Mouse (Mus musculus) stomach, embryonic 16.5 days (tissue): Measurements from ENCODE around the gene Nr4a2. TPM values are rescaled to one million over a fixed set of nuclear protein-coding genes. Genes with fewer than 3 reads are reported as not detected.

ENCODE experiments used
- ATAC-seq: fragments of 200-750 bp; cut with Nextera tagmentation; 2 replicates; pipeline ENCODE4 v1.8.0; 2017; ENCODE audit warnings: moderate number of reproducible peaks, moderate TSS enrichment; ENCODE audit not compliant: insufficient read depth, low FRiP score
- H3K27ac ChIP-seq: fragments of 300-500 bp; sonication (generic); 2 replicates; pipeline ENCODE4 v1.5.1; 2014; ENCODE audit warnings: low read length
- H3K27me3 ChIP-seq: fragments of 300-500 bp; sonication (generic); 2 replicates; pipeline ENCODE4 v1.6.1; 2014; ENCODE audit warnings: low read length, control low read depth, mixed read lengths; ENCODE audit not compliant: control insufficient read depth, insufficient read depth
- H3K36me3 ChIP-seq: fragments of 300-500 bp; sonication (generic); 2 replicates; pipeline ENCODE4 v1.6.1; 2014; ENCODE audit warnings: low read length; ENCODE audit not compliant: control insufficient read depth, insufficient read depth
- H3K4me1 ChIP-seq: fragments of 300-500 bp; sonication (generic); 2 replicates; pipeline ENCODE4 v1.6.1; 2014; ENCODE audit warnings: low read length, control low read depth, mixed read lengths; ENCODE audit not compliant: control insufficient read depth, insufficient read depth
- H3K4me2 ChIP-seq: fragments of 300-500 bp; sonication (generic); 2 replicates; pipeline ENCODE4 v1.6.1; 2014; ENCODE audit warnings: low read depth, low read length, mixed read lengths
- H3K4me3 ChIP-seq: fragments of 300-500 bp; sonication (generic); replicated peaks from 2 replicates; pipeline ENCODE4 v1.5.1; 2014; ENCODE audit warnings: mild to moderate bottlenecking, low read length
- H3K9ac ChIP-seq: fragments of 300-500 bp; sonication (generic); 2 replicates; pipeline ENCODE4 v1.6.1; 2014; ENCODE audit warnings: low read length
- H3K9me3 ChIP-seq: fragments of 300-500 bp; sonication (generic); replicated peaks from 2 replicates; pipeline ENCODE4 v1.6.1; 2016; ENCODE audit warnings: low read length, control low read depth; ENCODE audit not compliant: control insufficient read depth
- WGBS: fragments of 180-500 bp; shearing (Covaris S2); extraction: QIAGEN DNeasy Blood & Tissue Kit; methylation state at CpG from one replicate; pipeline ENCODE4 v1.1.7; 2014; 5-methylcytosine and 5-hydroxymethylcytosine counted together
- polyA plus RNA-seq: library from polyadenylated mRNA; unstranded; fragments of >200 nt; fragmentation: Nextera tagmentation; extraction: Ambion mirVana; gene quantifications from 2 replicates; pipeline ENCODE4 v1.2.1, GENCODE M21; 2015

The Nr4a2 gene
- polyA plus RNA-seq = 6.5 and 7.0 TPM in 2 replicates

GRCm38 (mm10) chr2:57123991-57124840 is at the start of gene Nr4a2:
Gene Nr4a2, minus strand, starts transcription at chr2:57124003.
- WGBS = 8% methylated on average over 67 of the region's 69 CpGs
- Histone ChIP-seq H3K27me3 (no peaks in the 10 kb centered on the region), H3K9me3 (no peaks in the 10 kb centered on the region), H3K4me3 (peak within 1 kb of the TSS; percentile 96), H3K4me2 (peak within 1 kb of the TSS; percentile 66), H3K9ac (peak within 1 kb of the TSS; percentile 100), H3K27ac (peak within 1 kb of the TSS; percentile 96), H3K36me3 (no peaks in the 10 kb centered on the region), H3K4me1 (peaks cover 6% of the 10 kb centered on the region; the same call in 1 of the 2 replicates)
- ATAC-seq = peak; percentile 96

- Histone ChIP-seq H3K27ac (no peak overlapping the region), H3K9ac (no peak overlapping the region), H3K4me3 (no peak overlapping the region), H3K4me2 (no peak overlapping the region), H3K4me1 (no peaks in the 10 kb centered on the region), H3K9me3 (no peaks in the 10 kb centered on the region), H3K27me3 (no peaks in the 10 kb centered on the region), H3K36me3 (no peaks in the 10 kb centered on the region)
- ATAC-seq = no peak
- WGBS = 65% methylated on average over 1 of the region's 1 CpGs
These were observed 41.6 kb upstream of the Nr4a2 start for GRCm38 (mm10) chr2:57165416-57165815.

- WGBS = 58% methylated on average over 9 of the region's 9 CpGs
- H3K4me3 ChIP-seq = no peak overlapping the region
- no peak for ATAC-seq
These were observed 33.0 kb upstream of the Nr4a2 start for GRCm38 (mm10) chr2:57156814-57157213.

GRCm38 (mm10) chr2:57149796-57150195 is 26.0 kb upstream of the Nr4a2 start:
- H3K4me3 ChIP-seq = no peak overlapping the region
- no peaks in the 10 kb centered on the region for H3K36me3 ChIP-seq
- H3K4me1 ChIP-seq = no peaks in the 10 kb centered on the region
- H3K9me3 ChIP-seq = no peaks in the 10 kb centered on the region
- H3K4me2 ChIP-seq = no peak overlapping the region
- H3K27ac ChIP-seq = no peak overlapping the region
- H3K9ac ChIP-seq = no peak overlapping the region
- ATAC-seq = no peak
- WGBS = 69% methylated on average over 4 of the region's 4 CpGs
- no peaks in the 10 kb centered on the region for H3K27me3 ChIP-seq

More at GRCm38 (mm10) chr2:57156814-57157213, 33.0 kb upstream of the Nr4a2 start:
- Histone ChIP-seq H3K9ac (no peak overlapping the region), H3K27me3 (no peaks in the 10 kb centered on the region), H3K36me3 (no peaks in the 10 kb centered on the region), H3K4me2 (no peak overlapping the region), H3K4me1 (no peaks in the 10 kb centered on the region), H3K9me3 (no peaks in the 10 kb centered on the region), H3K27ac (no peak overlapping the region)

- Histone ChIP-seq H3K27me3 (no peaks in the 10 kb centered on the region), H3K4me2 (no peak overlapping the region), H3K4me3 (no peak overlapping the region), H3K27ac (no peak overlapping the region), H3K9me3 (no peaks in the 10 kb centered on the region), H3K9ac (no peak overlapping the region), H3K36me3 (no peaks in the 10 kb centered on the region), H3K4me1 (no peaks in the 10 kb centered on the region)
- ATAC-seq = no peak
- WGBS = 88% methylated on average over 2 of the region's 2 CpGs
These were observed 24.4 kb upstream of the Nr4a2 start for GRCm38 (mm10) chr2:57148231-57148630.

GRCm38 (mm10) chr2:57145646-57146421 is 22.0 kb upstream of the Nr4a2 start:
- 78% methylated on average over 5 of the region's 5 CpGs for WGBS

GRCm38 (mm10) chr2:57138594-57138993 is 14.8 kb upstream of the Nr4a2 start:
- Histone ChIP-seq H3K9me3 (no peaks in the 10 kb centered on the region), H3K4me3 (no peak overlapping the region), H3K4me2 (no peak overlapping the region), H3K27ac (no peak overlapping the region), H3K9ac (no peak overlapping the region), H3K36me3 (no peaks in the 10 kb centered on the region), H3K27me3 (no peaks in the 10 kb centered on the region), H3K4me1 (no peaks in the 10 kb centered on the region)
- 84% methylated on average over 6 of the region's 6 CpGs for WGBS
- no peak for ATAC-seq

More at GRCm38 (mm10) chr2:57145646-57146421, 22.0 kb upstream of the Nr4a2 start:
- Histone ChIP-seq H3K4me3 (no peak overlapping the region), H3K4me2 (no peak overlapping the region), H3K36me3 (no peaks in the 10 kb centered on the region), H3K9ac (no peak overlapping the region), H3K9me3 (no peaks in the 10 kb centered on the region), H3K27ac (no peak overlapping the region), H3K4me1 (no peaks in the 10 kb centered on the region), H3K27me3 (no peaks in the 10 kb centered on the region)
- no peak for ATAC-seq

GRCm38 (mm10) chr2:57127461-57127860 is 3.7 kb upstream of the Nr4a2 start:
- Histone ChIP-seq H3K27me3 (no peaks in the 10 kb centered on the region), H3K4me1 (peaks cover 6% of the 10 kb centered on the region; the same call in 1 of the 2 replicates), H3K9me3 (no peaks in the 10 kb centered on the region), H3K4me2 (no peak overlapping the region), H3K9ac (no peak overlapping the region), H3K4me3 (no peak overlapping the region), H3K36me3 (no peaks in the 10 kb centered on the region), H3K27ac (no peak overlapping the region)
- ATAC-seq = no peak
- WGBS = 55% methylated on average over 4 of the region's 4 CpGs

GRCm38 (mm10) chr2:57125891-57126290 is 2.1 kb upstream of the Nr4a2 start:
- no peak overlapping the region for H3K4me3 ChIP-seq
- H3K36me3 ChIP-seq = no peaks in the 10 kb centered on the region
- WGBS = 70% methylated on average over 6 of the region's 6 CpGs
- H3K4me1 ChIP-seq = peaks cover 6% of the 10 kb centered on the region; the same call in 1 of the 2 replicates
- H3K9me3 ChIP-seq = no peaks in the 10 kb centered on the region
- no peaks in the 10 kb centered on the region for H3K27me3 ChIP-seq
- no peak for ATAC-seq
- H3K4me2 ChIP-seq = no peak overlapping the region
- H3K9ac ChIP-seq = no peak overlapping the region
- H3K27ac ChIP-seq = no peak overlapping the region
